Mouse (Mus musculus): ENCODE measurements around the gene Slc35b2. TPM values are rescaled to one million over a fixed set of nuclear protein-coding genes. Genes with fewer than 3 reads are reported as not detected.

Slc35b2 gene
- total RNA-seq, 2 experiments from 2014 or later, result 16.2 to 17.7 TPM

DNA sequence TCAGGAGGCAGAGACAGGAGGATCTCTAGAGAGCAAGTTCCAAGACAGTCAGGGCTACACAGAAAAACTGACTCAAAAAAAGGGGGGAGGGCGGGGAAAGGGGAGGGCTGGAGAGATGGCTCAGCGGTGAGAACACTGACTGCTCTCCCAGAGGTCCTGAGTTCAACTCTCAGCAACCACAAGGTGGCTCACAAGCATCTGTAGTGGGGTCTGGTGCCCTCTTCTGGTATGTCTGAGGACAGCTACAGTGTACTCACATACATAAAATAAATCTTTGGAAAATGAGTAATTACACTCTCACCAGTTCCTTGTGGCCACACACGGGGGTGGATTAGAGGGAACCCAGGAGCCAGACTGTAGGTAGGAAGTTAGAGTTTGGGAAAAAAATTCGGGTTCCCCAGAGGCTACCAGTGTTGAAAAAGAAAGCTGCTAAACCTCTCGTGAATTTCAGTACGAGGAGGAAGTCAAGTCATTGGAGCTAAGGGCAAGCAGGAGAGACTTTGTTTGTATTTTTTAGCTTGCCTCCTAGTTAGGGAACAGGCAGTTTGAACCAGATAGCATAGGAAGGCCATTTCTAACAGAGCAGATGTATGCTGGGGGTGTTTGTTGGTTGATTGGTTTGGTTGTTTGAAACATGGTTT lies 19.2 kb downstream of the Slc35b2 start:
- no peak for DNase-seq (ENCODE audit: low spot score)

DNA sequence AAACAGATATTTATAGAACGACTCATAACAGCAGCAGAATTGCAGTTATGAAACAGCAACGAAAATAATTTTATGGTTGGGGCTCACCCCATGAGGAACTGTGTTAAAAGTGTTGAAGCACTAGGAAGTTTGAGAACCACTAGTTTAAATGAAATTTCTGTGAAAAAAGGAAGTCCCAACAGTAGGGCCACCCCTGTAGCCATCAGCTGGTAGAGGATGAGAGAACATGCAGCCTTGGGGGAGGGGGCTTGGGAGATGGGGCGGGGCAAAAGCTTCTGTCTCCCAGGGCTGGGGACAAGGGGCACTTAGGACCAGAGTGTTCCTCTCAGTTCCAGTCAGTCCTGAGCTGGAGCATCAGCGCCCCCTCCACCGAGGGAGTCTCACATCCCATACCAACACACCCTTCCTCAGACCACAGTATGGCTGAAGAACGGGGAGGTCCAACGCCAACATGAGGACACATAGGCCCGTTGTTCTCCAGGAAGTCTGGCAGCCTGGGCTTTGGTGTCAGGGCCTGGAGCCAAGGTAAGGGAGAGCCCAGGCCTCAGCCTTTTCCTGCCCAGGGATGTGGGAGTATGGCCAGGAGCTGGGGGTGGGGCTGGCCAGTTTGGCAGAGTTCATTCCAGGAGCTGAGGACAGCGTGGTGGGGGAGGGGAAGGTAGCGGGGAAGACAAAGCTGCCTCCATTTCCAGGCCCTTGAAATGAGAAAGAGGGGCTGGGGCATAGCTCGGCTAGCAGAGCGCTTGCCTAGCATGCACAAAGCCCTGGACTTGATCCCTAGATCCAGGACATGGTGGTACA lies 20.6 kb downstream of the Slc35b2 start:
- DNase-seq (ENCODE audit: low spot score), result peak; percentile 88

DNA sequence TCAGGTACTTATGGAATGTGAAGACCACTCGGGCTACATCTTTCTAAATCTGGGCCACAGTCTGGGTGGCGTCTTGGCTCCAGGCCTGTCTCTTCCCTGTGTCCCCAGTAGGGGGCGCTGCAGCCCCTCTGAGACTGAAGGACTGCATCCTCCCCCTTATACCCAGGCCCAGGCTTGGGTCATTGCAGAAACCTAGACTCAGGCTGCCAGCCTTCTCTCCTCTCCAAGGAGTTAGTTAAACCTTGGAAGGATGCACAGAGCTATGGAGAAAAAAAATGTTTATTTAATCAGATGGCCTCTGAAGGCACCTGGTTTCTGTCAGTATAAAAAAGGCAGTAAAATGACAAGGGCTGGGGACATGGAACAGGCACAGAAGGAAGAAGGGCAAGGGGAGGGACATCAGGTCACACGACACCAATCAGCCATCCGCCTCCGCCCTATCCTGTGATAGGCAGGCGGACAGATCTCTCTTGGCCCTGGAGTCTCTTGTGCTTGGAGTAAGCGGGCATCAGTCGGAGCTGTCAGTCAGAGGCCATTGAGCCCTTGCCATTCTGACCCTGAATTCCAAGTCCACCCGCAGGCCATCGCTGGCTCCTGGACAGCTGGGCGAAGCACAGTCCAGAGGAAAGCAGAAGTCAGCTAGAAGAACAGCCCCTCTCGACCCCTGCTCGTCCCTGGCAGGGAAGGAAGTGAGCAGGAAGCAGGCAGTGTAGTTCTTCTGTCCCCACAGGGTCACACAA lies 21.4 kb downstream of the Slc35b2 start:
- DNase-seq (ENCODE audit: low spot score), result peak; percentile 82

DNA sequence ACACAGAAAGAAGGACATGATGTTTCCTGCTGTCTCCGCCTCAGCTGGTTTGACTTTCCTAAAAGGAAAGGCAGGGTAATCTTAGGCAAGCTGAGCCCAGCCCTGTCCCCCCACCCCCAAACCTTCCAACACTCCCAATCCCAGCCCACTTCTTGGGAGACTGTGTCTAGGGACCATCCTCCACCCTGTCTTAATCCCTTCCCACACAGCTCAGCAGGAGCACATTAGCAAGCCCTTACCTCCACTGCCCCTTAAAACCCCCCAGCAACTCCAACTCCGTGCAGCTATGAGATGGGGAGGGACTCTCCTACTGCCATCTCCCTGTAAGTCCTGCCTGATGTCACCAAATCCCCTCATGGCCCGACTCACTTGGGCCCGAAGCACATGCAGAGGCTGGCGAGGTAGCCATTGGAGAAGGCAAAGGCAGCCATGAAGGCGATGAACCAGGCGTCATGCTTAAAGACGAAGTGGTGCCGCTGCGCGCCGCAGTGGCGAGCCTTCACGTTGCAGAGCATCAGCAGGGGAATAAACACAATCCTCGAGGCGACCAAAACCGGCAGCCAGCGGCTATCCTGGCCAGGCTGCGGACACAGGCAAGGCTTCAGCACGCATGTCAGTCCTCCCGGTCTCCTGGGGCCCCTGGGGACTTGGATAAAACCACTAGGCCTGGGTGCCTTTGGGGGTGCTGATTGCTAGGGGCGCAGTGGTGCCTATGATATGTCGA lies 22.2 kb downstream of the Slc35b2 start:
- no peak for DNase-seq (ENCODE audit: low spot score)

DNA sequence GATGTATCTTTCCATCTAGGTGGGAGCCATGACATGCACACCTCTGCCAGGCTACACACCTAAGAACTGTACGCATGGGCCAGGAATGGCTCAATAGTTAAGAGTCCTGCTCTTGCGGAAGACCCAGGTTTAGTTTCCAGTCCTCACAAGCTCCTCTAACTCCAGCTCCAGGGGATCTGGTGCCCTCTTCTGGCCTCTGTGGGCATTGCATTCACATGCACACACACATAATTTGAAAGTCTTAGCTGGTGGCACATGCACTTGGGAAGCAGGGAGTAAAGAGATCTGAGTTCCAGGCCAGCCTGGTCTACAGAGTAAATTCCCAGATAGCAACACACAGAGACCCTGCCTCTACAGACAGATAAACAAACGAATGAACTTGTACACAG lies 22.8 kb downstream of the Slc35b2 start:
- DNase-seq (ENCODE audit: low spot score), result no peak

DNA sequence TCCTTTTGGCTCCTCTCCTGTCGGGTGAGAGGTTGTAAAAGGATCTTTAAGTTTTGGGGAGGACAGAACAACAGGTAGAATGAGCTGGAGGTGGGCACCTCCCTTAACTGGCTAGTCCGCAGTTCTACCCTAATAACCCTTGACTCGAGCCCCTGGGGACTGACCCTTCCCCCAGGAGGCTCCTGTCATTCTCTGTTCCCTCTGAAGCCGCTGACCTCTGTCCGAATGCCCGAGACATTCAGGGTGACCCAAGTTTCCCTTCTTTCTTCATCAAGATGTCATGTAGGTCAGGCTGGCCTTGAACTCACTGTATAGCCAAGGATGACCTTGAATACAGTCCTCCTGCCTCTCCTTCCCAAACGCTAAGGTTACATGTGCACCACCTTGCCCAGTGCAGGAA lies 24.7 kb downstream of the Slc35b2 start:
- no peak for DNase-seq (ENCODE audit: low spot score)

DNA sequence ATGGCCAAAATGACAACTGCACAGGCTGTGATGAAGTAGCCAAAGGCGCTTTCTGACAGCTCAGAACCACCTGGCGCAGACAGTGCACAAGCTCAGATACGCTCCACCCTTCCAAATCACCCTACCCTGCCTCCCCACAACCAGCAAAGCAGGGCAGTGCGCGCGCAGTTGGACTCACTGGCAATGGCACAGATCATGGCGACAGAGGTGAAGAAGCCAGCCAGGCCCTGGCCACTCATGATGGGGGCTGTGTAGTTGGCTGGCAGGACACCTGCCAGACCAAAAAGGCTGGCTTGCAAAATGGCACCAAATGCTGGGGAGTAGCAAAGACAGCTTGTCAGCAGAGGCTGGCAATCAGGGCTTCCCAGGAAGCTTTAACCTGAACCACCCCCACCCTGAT lies 25.6 kb downstream of the Slc35b2 start:
- DNase-seq (ENCODE audit: low spot score), result no peak

DNA sequence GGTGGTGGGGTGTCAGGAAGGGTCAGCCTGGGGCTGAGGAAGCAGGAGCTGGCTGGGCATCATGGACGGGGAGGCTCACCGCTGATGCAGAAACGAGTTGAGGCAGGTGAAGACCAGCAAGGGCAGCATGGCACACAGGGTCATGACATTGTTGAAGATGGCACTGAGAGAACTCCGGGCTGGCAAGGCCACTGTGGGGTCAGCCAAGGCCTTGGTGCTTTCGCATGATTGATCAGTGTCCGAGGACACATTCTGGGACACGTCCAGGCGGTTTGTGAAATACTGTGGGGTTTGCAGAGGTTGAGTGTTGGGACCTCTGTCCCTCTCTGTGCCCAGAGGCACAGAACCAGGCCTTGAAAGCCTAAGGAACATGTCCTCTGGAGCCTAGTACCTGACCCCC lies 26.2 kb downstream of the Slc35b2 start:
- DNase-seq (ENCODE audit: low spot score), result no peak

DNA sequence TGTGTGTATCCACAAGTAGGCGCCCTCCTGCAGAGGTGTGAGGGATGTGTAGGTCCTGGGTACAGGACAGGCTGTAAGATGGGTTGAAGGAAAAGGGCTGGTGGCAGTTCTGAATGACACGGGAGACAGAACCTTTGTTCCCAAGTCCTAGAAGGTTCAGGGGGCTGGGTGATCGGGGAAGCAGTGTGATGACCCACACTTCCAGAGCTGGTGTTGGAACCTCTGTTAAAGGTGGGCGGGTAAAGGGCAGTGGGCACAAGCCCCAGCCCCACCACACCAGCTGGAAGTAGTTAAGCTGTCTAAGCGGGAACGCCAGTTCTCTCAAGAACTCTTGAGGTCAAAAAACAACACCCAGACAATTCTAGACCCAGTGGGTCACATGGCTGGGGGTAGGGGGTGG lies 26.7 kb downstream of the Slc35b2 start:
- no peak for DNase-seq (ENCODE audit: low spot score)

DNA sequence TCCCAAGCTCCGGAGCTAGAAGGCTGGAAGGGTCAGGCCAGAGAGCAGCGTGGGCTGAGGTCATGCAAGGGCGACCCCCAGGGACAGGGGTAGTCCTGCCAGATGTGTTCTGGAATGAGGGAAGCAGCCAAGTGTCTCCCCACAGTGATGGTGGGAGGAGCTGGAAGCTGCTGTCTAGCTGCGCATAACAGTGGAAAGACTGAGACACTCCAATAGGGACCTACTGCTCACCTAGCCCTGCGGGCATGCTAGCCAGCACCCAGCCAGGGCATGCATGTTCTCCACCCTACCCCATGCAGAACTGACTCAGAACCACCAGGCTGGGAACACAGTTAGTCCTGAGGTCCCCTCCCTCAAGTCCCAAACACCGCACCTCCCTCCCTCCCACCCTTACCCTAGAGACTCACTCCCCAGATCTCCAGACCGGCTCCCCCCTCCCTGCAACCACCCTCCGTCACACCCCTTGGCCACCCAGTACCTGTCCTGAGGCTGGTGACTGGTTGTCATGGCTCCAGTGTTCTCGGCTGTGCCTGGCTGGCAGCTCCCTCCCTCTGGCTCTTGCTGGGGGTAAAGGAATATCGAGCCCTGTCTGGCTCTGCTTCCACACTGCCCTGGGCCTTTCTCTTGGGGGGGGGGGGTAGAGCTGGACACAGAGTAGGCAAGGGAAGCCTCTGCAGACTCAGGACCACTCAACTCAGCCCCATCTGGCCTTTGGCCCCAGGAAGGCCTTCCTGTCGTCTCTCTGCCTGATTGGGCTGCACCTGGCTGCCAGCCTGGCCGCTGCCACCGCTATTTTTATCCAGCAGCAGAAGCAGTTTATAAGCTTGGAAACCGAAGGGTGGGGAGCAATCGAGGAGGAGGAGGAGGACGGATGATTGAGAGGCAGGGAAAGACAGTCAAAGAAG lies 28.3 kb downstream of the Slc35b2 start:
- peak; percentile 87 for DNase-seq (ENCODE audit: low spot score)

DNA sequence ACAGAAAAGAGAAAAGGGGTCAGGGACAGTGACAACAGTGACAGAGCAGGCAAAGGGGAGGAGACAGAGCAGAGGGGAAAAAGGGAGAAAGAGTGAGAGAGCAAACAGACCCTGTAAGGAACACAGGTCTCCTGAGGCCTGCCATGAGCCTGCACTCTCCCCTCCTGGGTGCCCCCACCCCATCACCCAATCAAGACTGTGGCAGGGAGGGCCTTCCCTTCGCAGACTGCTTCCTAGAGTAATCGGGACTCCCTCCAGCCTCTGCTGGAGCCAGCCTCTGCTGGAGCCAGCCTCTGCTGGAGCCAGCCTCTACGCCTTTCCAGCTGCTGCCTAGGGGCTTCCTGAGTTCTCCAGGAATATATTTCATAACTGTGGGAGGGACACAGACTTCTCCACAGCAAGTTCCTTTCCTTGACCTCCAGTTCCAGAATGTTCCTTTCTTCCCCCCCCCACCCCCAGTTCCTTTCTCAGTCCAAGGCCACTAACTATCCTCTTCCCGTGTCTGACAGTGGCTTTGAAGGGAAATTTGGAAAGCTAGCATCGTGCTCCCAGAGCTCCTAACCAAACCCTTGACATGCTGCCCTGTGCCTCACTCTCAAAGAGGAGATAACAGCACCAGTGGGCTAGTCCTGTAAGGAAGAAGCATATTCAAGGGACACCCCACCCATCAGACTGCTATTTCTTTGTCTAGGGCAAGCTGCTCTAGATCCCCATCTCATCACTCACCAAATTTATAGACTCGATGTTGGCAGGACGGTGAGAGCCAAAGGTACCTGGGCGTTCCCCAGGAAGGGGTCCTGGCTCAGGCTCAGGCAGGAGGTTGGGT lies 29.1 kb downstream of the Slc35b2 start:
- DNase-seq (ENCODE audit: low spot score), result peak; percentile 57

DNA sequence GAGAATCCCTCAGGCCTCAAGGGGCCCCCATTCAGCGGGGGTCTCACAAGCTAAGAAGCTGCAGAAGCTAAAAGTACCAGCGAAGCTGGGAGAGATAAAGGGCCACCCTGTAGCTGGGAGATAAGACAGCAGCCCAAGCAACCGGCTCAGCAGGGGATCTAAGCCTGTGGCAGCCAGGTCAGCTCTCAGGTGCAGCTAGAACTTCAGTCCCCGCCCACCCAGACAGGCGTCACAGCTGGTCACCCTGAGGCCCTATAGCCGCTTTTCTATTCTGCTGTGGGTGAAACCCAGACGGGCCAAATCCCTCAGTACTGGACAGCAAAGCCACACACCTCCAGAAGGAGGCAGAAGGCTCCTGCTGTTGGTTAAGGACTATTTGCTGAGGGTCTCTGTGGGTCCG lies 29.8 kb downstream of the Slc35b2 start:
- DNase-seq (ENCODE audit: low spot score), result no peak

DNA sequence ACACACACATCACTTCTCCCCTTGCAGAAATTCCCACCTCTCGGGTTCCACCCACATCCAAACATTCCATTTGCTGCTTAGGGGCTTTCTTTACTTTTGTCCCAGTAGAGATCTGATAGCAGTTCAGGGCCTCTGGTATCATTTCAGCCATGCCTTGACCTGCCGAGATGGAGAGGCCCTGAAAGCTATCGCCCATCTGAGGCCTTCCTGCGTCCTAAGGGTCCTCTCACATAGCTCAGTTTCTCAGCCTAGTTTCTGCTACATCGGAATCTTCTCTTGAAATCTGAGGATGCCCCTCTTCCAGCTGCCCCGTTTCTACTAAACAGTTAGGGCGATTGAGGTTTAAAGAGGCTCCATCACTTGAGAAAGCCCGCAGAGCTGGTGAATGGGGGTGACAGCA lies 30.5 kb downstream of the Slc35b2 start:
- DNase-seq (ENCODE audit: low spot score), result no peak

DNA sequence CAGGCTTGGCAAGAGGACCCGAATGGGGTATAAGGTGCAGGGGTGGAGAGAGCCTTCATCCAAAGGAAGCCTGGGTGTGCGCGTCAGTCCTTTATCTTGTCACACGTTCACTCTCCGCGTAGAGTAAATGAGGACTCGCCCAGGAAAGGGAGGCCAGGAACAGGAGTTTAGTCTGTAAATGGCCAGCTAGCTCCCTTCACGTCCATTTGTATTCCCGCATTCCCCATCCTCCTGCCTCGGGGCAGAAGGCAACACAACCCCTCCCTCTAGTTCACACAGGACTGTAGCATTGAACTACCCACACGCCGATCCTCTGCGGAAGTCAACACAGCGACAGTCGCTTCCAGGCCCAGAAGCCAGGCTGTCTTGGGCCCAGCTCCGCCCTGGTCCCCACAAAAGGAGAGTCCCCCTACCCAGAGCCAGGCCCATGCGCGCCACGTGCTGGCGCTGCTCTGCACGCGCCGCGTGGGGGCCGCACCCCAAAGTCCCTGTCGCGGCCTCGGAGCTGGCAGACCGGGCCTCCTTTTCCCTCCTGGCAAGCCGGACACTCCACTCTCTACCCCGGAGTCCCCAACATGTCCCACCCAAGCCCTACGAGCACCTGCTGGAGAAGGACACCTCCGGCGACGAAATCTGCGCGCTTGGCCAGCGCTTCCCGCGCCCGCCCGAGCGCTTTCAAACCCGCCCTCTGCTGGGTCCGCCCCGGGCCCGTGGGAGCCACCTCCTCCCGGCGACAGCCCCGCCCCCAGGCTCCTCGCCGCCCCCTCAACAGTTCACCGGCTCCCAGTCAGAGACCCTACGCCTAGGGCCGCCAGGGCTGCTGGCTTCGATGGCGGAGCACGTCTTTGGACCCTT lies 31.4 kb downstream of the Slc35b2 start:
- DNase-seq (ENCODE audit: low spot score), result peak; percentile 80

DNA sequence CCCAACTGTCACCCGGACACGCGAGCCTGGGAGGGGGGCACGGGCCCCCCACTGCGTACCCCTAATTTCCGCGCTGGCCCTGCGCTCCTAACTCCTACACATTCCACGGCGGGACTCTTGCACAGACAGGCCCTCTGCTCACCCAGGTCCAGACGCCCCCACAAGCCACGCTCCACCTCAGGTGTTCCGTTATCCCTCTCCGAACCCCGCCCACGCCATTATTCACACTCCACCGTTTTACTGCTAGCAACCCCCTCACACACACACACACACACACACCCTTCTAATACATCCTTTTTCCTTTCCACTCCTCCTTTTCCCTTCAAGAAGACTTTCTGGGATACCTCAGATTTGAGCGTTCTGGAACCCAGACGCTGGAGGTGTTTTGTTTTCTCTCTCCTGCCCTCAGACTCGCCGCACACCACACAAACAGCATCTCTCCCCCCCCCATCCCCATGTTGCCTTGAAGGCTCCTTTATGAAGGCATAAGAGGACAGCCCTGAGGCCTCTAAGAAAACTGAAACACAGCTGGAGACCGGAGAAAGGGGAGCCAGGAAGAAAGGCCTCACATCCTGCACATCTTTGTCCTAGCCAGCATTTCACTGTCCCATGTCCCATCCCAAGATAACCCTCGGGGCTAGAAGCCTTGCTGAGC lies 32.2 kb downstream of the Slc35b2 start:
- DNase-seq (ENCODE audit: low spot score), result no peak

DNA sequence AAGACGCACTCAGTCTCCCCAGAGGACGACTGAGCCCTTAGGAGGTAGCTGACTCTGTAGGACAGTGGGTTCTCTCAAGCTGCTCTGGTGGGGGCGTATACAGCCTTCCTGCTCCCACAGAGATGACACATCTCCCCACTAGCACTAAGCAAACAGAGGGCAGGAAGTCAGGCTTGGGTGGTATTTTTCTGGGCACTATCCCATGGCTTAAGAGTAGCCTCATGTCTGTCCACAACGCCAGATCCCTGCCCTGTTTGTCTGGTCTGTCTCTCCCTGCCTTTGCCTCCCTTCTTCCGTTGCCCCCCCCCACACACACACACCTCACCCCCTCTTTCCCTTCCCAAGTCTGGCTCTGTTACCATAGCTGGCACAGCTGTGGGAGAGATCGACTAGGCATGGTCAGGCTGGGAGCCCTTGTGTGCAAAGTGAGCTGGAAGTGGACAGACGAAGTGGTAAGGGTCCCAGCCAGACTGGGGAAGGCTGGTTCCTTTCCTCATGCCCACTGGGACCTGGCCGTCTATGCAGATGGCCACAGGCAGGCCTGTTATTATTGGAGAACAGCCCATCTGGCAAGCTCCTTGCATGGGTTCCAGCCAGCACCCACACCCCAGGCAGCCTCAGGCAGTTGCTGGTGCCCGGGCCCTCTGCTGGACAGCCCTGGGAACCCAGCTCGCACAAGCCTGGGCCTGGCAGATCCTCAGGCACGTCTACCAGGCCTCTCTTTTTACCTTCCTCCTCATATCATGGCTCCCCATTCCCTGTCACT lies 33.1 kb downstream of the Slc35b2 start:
- DNase-seq (ENCODE audit: low spot score), result peak; percentile 88

DNA sequence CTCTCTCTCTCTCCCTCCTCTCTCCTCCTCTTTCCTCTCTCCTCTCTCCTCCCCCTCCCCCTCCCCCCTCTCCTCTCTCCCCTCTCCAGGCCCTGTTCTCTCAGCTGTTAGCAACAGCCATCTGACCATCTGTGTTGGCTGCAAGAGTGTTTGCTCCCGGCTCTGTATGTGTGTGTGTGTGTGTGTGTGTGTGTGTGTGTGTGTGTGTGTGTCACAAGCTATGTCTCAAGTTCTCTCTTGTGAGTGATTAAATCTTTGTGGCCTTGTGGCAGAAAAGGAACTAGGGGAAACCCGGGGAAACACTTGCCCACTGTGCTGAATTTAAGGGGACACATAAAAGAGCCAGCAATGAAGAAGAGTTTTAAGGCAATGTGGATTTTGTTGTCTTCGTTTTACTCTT lies 34.1 kb downstream of the Slc35b2 start:
- DNase-seq (ENCODE audit: low spot score), result peak; percentile 62

DNA sequence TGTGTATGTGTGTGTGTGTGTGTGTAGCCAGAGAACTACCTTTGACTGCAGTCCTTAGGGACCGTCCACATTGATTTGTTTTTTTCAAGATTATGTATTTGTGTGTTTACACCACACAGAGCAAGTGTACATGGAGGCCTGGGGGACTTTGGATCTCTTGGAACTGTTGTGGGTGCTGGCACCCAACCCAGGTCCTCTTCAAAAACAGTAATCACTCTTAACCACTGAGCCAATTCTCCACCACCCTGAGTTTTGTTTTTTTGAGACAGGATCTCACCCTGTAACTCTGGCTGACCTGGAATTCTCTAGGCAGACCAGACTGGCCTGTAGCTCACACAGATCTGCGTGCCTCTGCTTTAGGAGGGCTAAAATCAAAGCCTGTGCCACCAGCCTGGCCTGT lies 34.7 kb downstream of the Slc35b2 start:
- no peak for DNase-seq (ENCODE audit: low spot score)
